Mouse (Mus musculus): ENCODE measurements around the gene Sipa1l1.

The Sipa1l1 gene

DNA sequence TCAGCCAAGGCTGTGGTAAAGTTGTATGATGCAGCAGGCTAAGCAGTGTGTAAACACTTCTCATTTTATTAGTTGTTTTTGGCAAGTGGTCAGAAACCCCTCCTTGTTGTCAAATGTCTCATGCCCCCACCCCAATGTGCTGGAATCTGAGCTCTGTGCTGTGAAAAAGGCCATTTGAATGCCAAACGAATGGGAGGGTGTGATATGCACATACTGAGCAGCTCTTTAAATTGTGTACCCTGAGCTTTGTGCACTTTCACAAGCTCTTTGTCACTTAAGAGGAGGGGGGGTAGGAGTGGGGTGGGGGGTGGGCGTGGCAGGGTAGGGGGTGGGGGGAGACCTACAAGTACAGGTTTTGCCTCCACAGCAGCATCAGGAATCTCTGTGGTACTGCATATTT is 24.4 kb downstream of the Sipa1l1 start:
- CTCF ChIA-PET: no interaction called here
- POLR2A ChIA-PET: interaction anchor here in 3 of 4 experiments (0.6 to 2.6 kb wide), 11 partner anchors 9 to 463 kb away, joined by 3 to 8 read pairs (median 3); partner anchors contain the start of gene Sipa1l1 (in 2 of the 3)

DNA sequence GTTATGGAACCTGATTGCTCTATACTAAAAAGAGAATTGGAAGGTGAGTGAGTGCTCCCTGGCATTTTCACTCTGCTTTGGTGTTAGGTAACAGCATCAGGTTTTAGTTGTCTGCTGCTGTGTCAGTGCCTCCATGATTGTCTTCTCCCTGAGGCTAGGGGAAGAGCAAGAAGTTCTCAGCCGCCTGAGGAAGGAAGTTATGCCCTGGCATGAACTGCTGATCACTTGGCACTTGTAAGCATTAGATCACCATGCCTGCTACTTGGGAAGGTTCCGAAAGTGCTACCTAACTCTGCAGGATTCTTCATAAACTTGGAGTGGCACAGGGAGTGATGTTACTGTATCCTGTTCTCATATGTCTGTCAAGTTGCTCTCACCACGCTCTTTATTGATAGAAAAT is 25.8 kb downstream of the Sipa1l1 start:
- ChIA-PET CTCF (no interaction called here), POLR2A (interaction anchor here in 1 of 4 experiments (0.8 kb wide), 1 partner anchor 14 kb away, joined by 3 read pairs; no protein-coding TSS in a partner anchor)

- POLR2A ChIA-PET: interaction anchor here in 1 of 4 experiments (1.7 to 2.5 kb wide), 3 partner anchors 21 to 30 kb away, joined by 3 to 8 read pairs (median 5); partner anchors contain the start of gene Sipa1l1
- CTCF ChIA-PET: no interaction called here
Measured at GRCm38 (mm10) chr12:82196213-82196612, 27.1 kb downstream of the Sipa1l1 start.

DNA sequence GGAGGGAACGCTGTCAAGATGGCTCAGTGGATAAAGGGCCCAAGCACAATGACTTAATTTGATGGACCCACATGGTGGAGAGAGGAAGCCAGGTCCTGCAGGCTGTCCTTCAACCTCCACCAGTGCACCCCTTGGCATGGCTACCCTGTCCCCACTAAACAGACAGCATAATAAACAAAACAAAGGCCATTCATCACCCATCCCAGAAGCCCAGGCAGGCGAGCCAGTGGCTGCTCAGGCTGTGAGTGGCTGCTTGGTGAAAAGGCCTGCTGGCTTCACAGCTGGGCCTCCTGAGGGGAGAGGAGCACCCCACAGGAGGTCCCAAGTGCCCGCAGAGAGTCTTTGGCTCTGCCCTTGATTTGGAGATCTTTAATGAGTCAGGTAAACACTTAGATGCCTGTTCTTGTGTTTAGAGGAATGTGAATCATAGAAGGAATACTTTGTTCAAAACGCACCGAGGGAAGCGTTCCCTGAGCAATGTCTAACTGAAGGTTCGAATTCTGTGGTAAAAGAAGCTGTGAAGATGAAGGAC is 27.6 kb downstream of the Sipa1l1 start:
- POLR2A ChIA-PET: interaction anchor here in 1 of 4 experiments (1.2 to 2.5 kb wide), 6 partner anchors 10 to 31 kb away, joined by 3 to 8 read pairs (median 3); partner anchors contain the start of gene Sipa1l1
- CTCF ChIA-PET: no interaction called here

DNA sequence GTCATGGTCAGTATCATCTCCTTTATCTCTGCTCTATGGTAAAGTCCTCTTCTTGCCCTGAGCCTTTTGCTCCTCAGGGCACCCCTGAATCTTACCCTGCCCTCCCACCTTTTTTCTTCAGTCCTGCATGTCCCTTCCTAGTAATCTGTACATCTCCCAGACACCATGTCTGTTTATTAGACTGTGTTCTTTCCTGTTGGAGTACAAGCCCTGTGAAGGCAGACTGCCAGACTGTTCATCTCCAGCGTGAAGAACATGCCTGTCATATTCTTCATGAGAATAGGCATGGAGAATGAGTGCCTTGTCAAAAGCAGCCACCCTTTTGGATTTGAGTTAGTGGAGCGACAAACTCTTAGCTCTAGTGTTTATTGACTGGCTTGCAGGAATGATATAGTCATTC is 28.1 kb downstream of the Sipa1l1 start:
- ChIA-PET CTCF (no interaction called here), POLR2A (interaction anchor here in 1 of 4 experiments (1.2 to 2.5 kb wide), 6 partner anchors 10 to 31 kb away, joined by 3 to 8 read pairs (median 3); partner anchors contain the start of gene Sipa1l1)

DNA sequence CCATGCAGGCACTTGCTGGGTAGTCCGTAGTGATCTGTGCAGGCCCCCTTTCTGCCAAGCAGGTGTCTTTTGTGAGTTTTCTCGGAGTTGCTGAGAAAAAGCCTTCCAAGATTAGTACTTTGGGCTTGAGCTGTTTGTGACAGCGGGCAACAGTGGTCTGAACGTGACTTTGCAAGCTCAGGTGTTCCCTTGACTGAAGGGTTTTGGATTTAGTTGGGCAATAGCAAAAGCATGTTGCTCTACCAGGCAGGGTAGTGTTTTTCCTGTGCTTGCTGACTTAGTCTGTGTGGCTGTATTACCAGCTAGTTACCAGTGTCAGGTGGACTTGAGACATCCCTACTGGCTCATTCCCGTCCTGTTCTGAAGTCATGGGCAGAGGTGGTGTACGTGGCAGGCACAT is 30.2 kb downstream of the Sipa1l1 start:
- POLR2A ChIA-PET: interaction anchor here in 2 of 4 experiments (0.6 to 1.4 kb wide), 8 partner anchors 9 to 36 kb away, joined by 3 to 4 read pairs (median 3); no protein-coding TSS in a partner anchor
- CTCF ChIA-PET: no interaction called here

GRCm38 (mm10) chr12:82204106-82204505 is 35.0 kb downstream of the Sipa1l1 start:
- ChIA-PET POLR2A (interaction anchor here in 1 of 4 experiments (1.8 kb wide), 1 partner anchor 23 kb away, joined by 5 read pairs; no protein-coding TSS in a partner anchor), CTCF (no interaction called here)

DNA sequence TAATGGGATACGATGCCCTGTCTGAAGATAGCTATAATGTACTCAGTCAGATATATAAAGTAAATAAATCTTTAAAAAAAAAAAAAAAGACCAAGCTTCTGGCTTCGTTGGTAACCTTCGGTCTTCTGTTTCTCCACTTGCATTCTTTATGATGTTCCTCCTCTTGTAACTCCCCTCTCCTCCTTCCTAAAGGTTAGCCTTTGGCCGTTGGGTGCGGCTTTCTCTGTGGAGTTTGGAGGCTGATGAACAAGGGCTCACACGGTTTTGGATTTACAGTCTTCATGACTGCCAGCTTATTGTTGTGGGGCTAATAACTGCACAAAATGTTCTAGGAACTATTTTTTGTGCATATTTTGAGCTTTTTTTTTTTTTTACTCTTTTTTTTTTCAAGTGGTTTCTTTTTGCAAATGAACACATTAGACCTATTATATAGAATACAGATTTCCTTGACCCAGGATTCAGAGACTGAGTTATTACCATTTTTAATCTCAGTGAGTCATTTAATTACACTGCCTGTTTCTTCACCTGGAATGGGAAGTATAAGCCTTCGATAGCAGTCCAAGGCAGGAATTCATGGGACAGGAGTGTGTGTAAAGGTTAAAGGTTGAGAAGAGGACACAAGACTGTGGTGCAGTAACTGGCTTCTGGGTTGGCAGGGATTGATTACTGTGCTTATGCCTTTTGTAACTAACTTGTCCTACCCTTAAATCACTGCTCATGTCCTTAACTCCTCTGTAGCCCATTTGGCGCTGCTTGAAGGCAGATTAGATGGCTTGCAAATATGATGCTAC is 37.9 kb downstream of the Sipa1l1 start:
- POLR2A ChIA-PET: interaction anchor here in 3 of 4 experiments (0.6 to 1.3 kb wide), 11 partner anchors 8 to 108 kb away, joined by 3 to 5 read pairs (median 3); no protein-coding TSS in a partner anchor
- CTCF ChIA-PET: interaction anchor here in 1 of 4 experiments (0.6 kb wide), 1 partner anchor 212 kb away, joined by 4 read pairs; no protein-coding TSS in a partner anchor

DNA sequence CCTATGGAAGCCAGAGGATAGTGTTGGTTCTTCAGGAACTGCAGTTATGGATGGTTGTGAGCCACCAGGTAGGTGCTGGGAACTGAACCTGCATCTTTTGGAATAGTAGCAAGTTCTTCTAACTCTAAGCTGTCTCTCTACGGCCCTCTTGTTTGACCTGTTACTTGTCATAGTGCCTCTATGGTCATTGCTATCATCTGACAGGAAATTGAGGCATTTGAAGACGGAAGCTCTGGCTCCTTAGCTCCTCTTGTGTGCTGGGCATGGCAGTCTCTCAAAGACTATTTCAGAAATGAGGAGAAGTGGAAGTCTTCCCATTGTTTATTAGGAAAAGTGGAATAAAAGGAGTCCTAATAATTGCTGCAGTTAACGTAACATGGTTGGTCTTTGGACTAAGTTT is 38.9 kb downstream of the Sipa1l1 start:
- ChIA-PET CTCF (no interaction called here), POLR2A (interaction anchor here in 2 of 4 experiments (0.9 to 1.3 kb wide), 4 partner anchors 9 to 42 kb away, joined by 3 to 4 read pairs (median 3); no protein-coding TSS in a partner anchor)

DNA sequence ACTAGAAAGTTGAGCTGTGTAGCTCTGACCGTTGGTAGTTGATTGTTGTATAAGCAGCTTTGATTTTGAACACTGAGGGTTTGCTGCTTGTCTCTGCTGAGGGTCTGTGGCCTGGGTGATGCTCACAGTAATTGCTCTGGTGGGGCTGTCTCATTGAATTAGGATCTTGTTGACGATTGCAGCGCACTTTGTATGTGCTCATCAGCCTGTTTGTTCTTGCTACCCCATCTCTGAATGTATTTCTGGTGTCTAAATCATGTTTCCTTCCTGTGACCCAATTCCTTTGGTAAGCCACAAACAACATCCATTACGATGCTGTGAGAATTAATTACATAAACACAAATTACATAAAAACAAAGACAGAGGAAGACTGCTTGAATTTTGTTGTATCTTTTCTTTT is 39.5 kb downstream of the Sipa1l1 start:
- ChIA-PET POLR2A (interaction anchor here in 1 of 4 experiments (0.9 to 1.5 kb wide), 3 partner anchors 10 to 17 kb away, joined by 3 to 6 read pairs (median 3); no protein-coding TSS in a partner anchor), CTCF (no interaction called here)

GRCm38 (mm10) chr12:82209753-82210152 is 40.6 kb downstream of the Sipa1l1 start:
- CTCF ChIA-PET: no interaction called here

GRCm38 (mm10) chr12:82213056-82213455 is 43.9 kb downstream of the Sipa1l1 start:
- POLR2A ChIA-PET: no interaction called here
- CTCF ChIA-PET: no interaction called here

More at GRCm38 (mm10) chr12:82209753-82210152, 40.6 kb downstream of the Sipa1l1 start:
- POLR2A ChIA-PET: interaction anchor here in 2 of 4 experiments (0.7 to 1.5 kb wide), 4 partner anchors 16 to 153 kb away, joined by 3 to 6 read pairs (median 3); partner anchors contain the start of gene Sipa1l1 (in 1 of the 2)

GRCm38 (mm10) chr12:82214916-82215315 is 45.8 kb downstream of the Sipa1l1 start:
- ChIA-PET POLR2A (interaction anchor here in 1 of 4 experiments (0.9 to 1.2 kb wide), 2 partner anchors 12 to 49 kb away, joined by 3 read pairs; no protein-coding TSS in a partner anchor), CTCF (no interaction called here)

DNA sequence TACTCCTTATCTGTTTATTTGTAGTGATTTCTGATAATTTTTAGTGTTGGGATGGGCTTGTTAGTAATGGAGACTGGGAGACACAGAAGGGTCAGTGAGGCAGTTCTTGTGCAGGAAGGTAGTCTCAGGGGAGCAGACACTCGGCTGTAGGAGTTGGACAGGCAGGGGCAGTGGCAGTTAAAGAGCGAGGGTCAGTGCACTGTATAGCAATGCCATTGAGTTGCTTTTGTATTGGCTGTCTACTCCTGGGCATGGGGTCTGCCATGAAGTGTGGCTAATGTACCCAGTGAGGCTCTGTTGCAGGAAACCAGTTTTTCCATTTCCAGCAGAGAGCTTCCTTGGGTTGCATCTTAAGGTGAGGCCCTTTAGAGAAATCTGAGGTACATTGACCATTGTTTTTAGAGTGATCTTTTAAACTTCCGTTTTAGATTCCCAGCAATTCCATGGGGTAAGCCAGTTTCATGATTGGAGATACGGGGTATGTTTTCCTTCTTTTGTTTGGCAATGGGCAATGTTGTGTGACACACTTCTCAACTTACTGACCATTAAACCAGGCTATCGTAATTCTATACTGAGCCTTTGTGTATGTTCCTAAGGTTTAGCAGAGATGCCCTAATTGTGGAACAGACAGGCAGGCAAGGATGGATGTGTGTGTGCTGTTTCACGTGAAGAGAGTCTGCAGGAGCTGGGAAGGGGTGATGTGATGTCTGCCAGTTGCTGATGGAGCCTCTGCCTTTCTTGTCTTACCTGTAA is 47.9 kb downstream of the Sipa1l1 start:
- ChIA-PET POLR2A (interaction anchor here in 2 of 4 experiments (0.7 to 1.2 kb wide), 3 partner anchors 20 to 51 kb away, joined by 3 read pairs; no protein-coding TSS in a partner anchor), CTCF (no interaction called here)

GRCm38 (mm10) chr12:82218201-82218600 is 49.1 kb downstream of the Sipa1l1 start:
- ChIA-PET CTCF (no interaction called here), POLR2A (interaction anchor here in 1 of 4 experiments (0.9 to 1.2 kb wide), 3 partner anchors 14 to 236 kb away, joined by 3 to 4 read pairs (median 4); no protein-coding TSS in a partner anchor)

- CTCF ChIA-PET: no interaction called here
- POLR2A ChIA-PET: interaction anchor here in 1 of 4 experiments (1.3 kb wide), 1 partner anchor 13 kb away, joined by 4 read pairs; no protein-coding TSS in a partner anchor
Measured at GRCm38 (mm10) chr12:82220367-82221089, 51.4 kb downstream of the Sipa1l1 start.

DNA sequence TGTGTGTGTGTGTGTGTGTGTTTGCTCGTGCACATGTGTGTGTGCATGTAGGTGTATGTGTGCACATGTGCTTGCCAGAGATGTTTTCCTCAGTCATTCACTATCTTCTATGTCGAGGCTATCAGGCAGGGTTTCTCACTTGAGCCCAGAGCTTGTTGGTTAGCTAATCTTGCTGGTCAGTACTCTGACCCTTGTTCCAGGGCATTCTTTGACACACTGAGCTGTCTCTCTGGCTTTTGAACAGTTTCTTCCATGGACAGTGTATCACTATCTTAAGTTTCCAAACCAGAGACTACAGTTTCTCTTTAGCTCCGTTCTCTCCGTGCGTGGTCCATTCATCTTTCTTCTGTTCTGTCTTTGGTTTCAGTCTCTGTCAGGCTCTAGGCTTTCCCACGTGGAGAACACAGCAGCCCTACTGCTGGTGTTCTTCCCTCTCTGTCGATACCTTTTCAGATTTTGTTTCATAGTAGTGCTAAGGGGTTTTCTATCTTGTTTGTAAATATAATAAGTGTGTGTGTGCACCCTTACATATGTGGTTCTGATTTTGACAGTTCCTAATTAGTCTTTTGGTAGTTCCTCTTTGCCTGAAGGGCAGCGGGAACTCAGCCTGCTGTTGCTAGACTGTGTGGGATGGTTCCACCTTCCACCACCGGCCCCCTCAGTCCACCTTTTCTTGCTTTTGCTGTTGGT is 54.2 kb downstream of the Sipa1l1 start:
- POLR2A ChIA-PET: interaction anchor here in 2 of 4 experiments (0.5 to 2.1 kb wide), 3 partner anchors 11 to 147 kb away, joined by 3 to 4 read pairs (median 4); no protein-coding TSS in a partner anchor
- CTCF ChIA-PET: no interaction called here

Measured in embryonic stem cell, embryonic (primary cell).